Mouse (Mus musculus) heart, adult 11 months (tissue): Measurements from ENCODE around the gene Platr17.
A peak's percentile ranks its signal among the peaks of the same experiment; 100 is the strongest.

Experiments
- DNase-seq: peaks from one replicate; pipeline ENCODE4 v3.0.0; 2022

The Platr17 gene

DNA sequence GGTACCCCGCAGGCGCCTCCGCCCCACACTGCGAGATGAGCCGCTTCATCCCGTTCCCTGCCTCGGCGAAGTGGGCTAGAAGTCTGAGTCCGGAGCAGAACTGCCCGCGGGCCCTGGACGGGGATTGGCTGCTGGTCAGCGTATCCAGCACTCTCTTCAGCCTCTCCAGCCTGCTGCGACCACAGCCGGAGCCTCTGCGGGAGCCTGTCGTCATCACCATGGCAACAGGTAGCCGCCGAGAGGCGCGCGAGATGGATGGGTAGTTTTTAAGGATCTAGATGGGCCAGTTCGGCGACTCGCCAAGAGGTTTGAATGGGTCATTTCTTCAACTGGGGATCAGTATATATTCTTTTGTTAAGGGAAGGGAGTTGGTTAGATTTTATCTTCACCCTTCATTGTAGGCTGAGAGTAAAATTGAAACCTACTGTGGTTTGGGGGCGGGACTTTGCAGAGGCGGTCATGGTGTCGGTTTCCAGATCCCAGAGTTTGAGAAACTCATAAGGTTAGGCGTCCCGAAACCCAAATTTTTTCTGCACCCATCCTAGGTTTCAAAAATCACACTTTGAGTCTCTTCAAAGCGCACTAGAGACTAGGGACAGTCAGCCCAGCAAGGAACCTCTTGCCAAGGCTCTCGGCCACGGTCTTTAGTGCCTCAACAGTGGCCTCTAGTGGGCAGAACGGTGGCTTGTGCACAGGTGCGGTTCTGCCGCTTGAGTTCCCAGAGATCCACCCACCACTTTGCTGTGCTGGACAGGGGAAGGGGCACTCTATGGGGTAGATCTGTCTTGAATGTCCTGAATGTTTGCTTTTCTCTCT is 15.6 kb downstream of the Platr17 start:
- peak; percentile 98 for DNase-seq

DNA sequence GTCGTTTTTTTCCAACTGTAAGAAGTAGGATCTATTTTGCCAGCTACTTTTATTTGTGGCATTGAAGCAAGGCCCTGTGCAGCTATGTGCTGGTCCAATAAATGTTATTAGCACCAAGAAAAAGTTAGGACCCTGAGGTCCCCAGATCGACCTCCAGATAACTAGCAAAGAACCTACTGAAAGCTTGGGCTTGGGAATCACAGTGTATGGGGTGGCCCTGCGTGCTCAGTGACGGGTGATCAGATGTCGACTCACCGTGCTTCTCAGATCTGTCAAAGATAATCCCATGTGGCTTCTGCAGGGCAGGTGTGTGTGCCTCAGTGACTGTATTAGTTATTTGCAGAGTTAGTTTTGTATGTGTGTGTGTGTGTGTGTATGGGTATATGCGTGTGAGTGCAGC is 16.4 kb downstream of the Platr17 start:
- DNase-seq, result peak; percentile 90

- DNase-seq, result no peak
Observed at GRCm38 (mm10) chr17:33924577-33925283, 19.8 kb downstream of the Platr17 start.

DNA sequence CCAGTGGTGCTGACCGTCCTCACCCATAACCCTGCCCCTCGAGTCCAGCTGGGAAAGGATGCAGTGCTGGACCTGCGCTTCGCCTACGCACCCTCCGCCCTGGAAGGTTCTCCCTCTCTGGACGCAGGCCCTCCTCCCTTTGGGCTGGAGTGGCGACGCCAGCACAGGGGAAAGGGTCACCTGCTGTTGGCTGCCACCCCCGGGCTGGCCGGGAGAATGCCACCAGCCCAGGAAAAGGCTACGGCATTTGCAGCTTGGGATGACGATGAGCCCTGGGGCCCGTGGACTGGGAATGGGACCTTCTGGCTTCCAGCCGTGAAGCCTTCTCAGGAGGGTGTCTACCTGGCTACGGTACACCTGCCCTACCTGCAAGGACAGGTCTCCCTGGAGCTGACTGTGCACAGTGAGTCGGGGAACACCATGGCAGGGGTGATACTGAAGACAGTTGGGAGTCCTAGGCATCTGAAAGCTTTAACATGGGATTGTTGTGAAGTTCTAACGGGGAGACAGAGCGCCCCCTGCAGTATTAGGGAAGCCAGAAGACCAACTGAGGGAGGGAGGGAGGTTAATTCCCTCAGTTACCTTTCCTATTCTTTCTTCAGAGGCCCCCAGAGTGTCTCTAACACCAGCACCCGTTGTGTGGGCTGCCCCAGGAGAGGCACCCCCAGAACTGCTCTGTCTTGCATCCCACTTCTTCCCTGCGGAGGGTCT is 20.6 kb downstream of the Platr17 start:
- DNase-seq, result peak; percentile 92

- peak; percentile 91 for DNase-seq
Observed at GRCm38 (mm10) chr17:33926207-33926932, 21.4 kb downstream of the Platr17 start.

GRCm38 (mm10) chr17:33928251-33928947 is 23.5 kb downstream of the Platr17 start:
- peak; percentile 92 for DNase-seq

- DNase-seq, result peak; percentile 99
Observed at GRCm38 (mm10) chr17:33929371-33930279, 24.7 kb downstream of the Platr17 start, which contains the start of gene Rgl2. Rgl2 (plus strand) TSS chr17:33929543.

DNA sequence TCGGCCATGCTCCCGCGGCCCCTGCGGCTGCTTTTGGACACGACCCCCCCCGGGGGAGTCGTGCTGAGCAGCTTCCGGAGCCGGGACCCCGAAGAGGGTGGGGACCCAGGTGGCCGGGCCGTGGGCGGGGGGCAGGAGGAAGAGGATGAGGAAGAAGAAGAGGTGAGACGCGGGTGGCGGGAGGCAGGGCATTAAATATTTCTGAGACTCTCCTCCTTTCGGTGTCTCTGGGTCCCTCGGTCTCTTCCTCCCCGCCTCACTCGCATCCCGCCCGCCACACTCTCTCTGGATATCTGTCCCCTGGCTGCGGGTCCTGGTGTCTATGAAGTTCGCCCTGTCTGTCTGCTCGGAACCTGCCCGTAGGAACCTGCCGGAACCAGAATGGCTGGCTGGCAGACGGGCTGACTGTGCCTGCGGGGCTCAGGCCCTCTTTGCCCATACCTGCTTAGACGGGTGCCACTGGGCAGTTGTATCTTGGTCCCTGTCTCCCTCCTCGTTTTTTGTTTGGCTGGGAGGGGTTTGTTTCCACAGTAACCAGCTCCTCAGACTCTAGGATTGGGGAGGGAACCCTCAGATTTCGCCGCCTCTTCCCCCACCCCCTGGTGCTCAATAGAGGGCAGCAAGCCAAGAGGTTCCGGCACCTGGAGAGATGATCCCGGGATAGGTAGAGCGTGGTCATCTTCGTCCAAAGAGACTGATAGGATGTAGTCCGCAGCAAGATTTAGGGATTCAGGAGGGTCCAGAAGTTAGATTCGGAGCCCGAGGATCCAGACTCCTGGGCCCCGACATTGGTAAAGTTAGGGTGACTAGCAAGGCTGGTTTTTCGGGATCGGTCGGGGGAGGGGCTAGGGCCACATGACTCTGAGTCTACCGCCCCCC is 25.6 kb downstream of the Platr17 start:
- peak; percentile 98 for DNase-seq

DNA sequence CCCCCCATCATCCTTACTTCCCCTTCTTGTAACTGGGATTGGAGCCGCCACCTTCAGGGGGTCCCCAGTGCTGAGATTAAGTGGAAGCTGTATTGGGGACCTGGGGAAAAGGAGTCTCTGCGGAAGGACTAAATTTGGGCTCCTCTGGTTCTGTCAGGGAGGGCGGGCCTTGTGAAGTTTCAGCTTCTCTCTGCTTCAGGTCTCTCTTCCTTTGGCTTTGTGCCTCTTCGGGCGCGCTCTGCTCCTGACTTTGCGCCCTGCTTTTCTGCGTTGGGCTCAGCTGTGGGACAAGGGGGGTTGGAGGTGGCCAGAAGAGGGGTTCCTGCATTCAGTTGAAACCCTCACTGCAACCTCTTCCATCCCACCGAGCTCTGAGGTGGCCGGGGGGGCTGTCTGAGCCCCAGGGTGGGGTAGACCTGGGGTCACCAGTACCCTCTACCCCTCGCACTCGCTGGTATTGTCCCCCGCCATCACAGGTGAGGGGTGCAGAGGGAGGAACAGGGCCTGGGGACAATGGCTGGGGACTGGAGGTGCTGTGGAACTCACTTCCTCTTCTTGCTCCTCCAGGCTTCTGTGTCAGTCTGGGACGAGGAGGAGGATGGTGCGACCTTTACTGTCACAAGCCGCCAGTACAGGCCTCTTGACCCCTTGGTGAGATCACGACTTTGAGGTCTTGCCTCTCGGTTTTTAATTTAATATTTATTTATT is 26.4 kb downstream of the Platr17 start:
- peak; percentile 96 for DNase-seq

DNA sequence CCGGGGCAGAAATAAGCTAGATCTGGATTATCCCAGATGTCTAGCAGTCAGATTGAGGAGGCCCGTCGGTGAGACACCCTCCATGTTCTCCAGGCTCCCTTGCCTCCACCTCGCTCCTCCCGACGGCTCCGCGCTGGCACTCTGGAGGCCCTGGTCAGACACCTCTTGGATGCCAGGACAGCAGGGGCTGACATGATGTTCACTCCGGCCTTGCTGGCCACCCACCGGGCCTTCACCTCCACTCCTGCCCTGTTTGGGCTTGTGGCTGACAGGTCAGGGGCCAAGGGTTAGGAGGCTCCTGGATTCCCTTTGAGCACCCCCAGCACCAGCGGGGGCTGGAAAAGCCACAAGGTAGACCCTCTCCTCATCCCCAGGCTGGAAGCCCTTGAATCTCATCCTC is 27.0 kb downstream of the Platr17 start:
- DNase-seq, result peak; percentile 93

DNA sequence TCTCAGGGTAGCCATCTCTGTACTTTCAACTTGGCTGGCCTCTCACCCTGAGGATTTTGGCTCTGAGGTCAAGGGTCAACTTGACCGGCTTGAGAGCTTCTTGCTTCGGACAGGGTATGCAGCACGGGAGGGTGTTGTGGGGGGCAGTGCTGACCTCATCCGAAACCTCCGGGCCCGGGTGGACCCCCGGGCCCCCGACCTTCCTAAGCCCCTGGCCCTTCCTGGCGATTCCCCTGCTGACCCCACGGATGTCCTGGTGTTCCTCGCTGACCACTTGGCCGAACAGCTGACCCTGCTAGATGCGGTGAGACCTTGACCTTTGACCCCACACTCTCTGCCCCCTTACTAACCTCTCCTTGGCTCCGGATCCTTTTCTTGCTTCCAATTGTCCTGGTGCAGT is 27.5 kb downstream of the Platr17 start:
- peak; percentile 93 for DNase-seq

GRCm38 (mm10) chr17:33932970-33933369 is 28.0 kb downstream of the Platr17 start:
- DNase-seq, result peak; percentile 91

DNA sequence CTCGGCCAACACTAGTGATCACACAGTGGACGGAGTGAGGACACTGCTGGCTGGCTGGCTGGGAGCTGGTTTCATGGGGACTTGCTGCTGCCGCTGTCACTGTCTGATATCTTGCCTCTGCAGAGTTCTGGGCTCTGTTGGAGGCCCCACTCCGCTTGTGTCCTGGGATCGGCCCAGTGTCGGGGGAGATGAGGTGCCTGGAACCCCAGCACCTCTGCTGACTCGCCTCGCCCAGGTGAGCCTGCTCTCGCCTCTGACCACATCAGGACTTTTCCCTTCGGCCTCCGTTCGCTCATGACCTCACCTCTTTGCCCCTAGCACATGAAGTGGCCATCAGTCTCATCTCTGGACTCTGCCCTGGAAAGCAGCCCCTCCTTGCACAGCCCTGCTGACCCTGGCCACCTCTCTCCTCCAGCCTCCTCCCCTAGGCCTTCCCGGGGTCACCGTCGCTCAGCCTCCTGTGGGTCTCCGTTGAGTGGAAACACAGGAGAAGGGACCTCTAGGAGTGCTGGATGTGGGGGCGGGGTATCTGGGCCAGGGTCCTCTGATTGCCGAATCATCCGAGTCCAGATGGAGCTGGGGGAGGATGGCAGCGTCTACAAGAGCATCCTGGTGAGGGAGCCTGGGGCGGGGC is 30.6 kb downstream of the Platr17 start:
- DNase-seq, result peak; percentile 91

GRCm38 (mm10) chr17:33936993-33937392 is 32.1 kb downstream of the Platr17 start:
- DNase-seq, result peak; percentile 90

- no peak for DNase-seq
Observed at GRCm38 (mm10) chr17:33938783-33939182, 33.8 kb downstream of the Platr17 start.

- peak; percentile 98 for DNase-seq
Observed at GRCm38 (mm10) chr17:33940206-33940805, 35.4 kb downstream of the Platr17 start, which contains the start of the genes Pfdn6 and Wdr46. Pfdn6 (minus strand) TSS chr17:33940343. Wdr46 (plus strand) TSS chr17:33940660.

DNA sequence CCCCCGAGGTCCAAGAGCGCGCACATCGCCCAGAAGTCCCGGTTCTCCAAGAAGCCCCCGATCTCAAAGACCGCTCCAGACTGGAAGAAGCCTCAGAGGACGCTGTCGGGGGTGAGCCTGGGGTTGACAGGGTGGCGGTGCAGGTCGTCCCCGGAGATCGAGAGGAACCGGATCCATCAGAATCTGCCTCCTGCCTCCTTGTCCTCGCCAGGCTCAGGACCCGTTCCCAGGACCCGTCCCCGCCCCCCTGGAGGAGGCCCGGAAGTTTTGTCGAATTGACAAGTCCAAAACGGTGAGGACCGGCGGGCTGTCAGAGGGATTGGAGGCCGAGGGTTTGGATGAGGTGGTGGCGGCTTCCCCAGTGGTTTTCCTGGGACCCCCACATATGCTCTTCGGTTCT is 36.0 kb downstream of the Platr17 start:
- no peak for DNase-seq

- DNase-seq, result peak; percentile 91
Observed at GRCm38 (mm10) chr17:33941381-33941780, 36.4 kb downstream of the Platr17 start.
